Mouse (Mus musculus) T-cell, adult 2 months (primary cell): ENCODE results near the gene 2700049A03Rik.

Experiments used
- DNase-seq: peaks from one replicate; pipeline ENCODE4 v3.0.0; 2022; ENCODE audit warnings: low spot score

Gene 2700049A03Rik

GRCm38 (mm10) chr12:71271131-71271530, 134.5 kb downstream of the 2700049A03Rik start:
- no peak for DNase-seq

- DNase-seq, result no peak
These were observed 138.0 kb downstream of the 2700049A03Rik start for GRCm38 (mm10) chr12:71274519-71275237.

GRCm38 (mm10) chr12:71275906-71276595, 139.4 kb downstream of the 2700049A03Rik start:
- DNase-seq, result no peak

- DNase-seq, result no peak
These were observed 143.0 kb downstream of the 2700049A03Rik start for GRCm38 (mm10) chr12:71279521-71280262.

- DNase-seq, result no peak
These were observed 144.6 kb downstream of the 2700049A03Rik start for GRCm38 (mm10) chr12:71281201-71281768.

GRCm38 (mm10) chr12:71285399-71285798, 148.8 kb downstream of the 2700049A03Rik start:
- DNase-seq, result no peak

- no peak for DNase-seq
These were observed 153.8 kb downstream of the 2700049A03Rik start for GRCm38 (mm10) chr12:71290460-71290859.
